Mouse (Mus musculus) cerebellum, adult 2 months (tissue): Measurements from ENCODE around the gene Igf2bp1.

ENCODE experiments used
- CTCF ChIP-seq: fragments of 200-500 bp; IDR thresholded peaks from 2 replicates; pipeline ENCODE4 v1.5.1; 2011; ENCODE audit warnings: low read depth, mild to moderate bottlenecking, control low read depth, low read length, moderate library complexity, borderline replicate concordance; ENCODE audit not compliant: insufficient read depth
- POLR2A ChIP-seq: fragments of 200-500 bp; IDR thresholded peaks from 2 replicates; pipeline ENCODE4 v1.6.1; 2011; ENCODE audit warnings: low read length, control low read depth, borderline replicate concordance; ENCODE audit not compliant: insufficient read depth

DNA sequence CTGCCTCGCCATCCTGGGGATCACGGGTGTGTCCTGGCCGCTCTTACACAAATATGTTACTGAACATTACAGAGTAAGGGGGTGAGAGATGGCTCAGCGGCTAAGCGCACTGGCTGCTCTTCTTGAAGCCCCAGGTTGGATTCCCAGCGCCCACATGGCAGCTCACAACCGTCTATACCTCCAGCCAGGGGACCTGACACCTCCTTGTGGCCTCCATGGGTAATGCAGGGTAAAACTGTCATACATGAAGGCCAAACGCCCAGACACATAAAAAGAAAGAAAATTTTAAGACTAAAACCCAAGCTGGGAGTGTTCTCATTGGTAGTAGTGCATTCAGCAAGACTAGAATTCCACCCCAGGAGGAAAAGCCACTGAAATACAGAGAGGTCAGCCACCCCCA is 11.6 kb downstream of the Igf2bp1 start:
- TF ChIP-seq CTCF: no peak
- no peak for TF ChIP-seq POLR2A
